Mouse (Mus musculus) adrenal gland, postnatal 14 days (tissue): Measurements from ENCODE around the gene Sec24b. TPM values are rescaled to one million over a fixed set of nuclear protein-coding genes. Genes with fewer than 3 reads are reported as not detected.
A peak's percentile ranks its signal among the peaks of the same experiment; 100 is the strongest.

Source experiments
- DNase-seq: peaks from one replicate; pipeline ENCODE4 v3.0.0; 2021; ENCODE audit warnings: mixed read lengths
- total RNA-seq: library from RNA; stranded (reverse); gene quantifications from 2 replicates; pipeline ENCODE4 v1.2.3, GENCODE M21; 2021

The Sec24b gene
- total RNA-seq, 1 experiment from 2014 or later: 56.0 TPM

- no peak for DNase-seq
Observed at GRCm38 (mm10) chr3:129978716-129979115, 82.6 kb downstream of the Sec24b start.

GRCm38 (mm10) chr3:129976317-129976716 is 85.0 kb downstream of the Sec24b start:
- no peak for DNase-seq

GRCm38 (mm10) chr3:129970529-129971515 is 90.5 kb downstream of the Sec24b start:
- peak; percentile 51 for DNase-seq

GRCm38 (mm10) chr3:129969432-129970395 is 91.6 kb downstream of the Sec24b start, which contains the start of gene Mcub:
Gene Mcub, minus strand, starts transcription at chr3:129970206.
- peak; percentile 70 for DNase-seq

GRCm38 (mm10) chr3:129969031-129969430 is 92.3 kb downstream of the Sec24b start:
- no peak for DNase-seq

- DNase-seq: no peak
Observed at GRCm38 (mm10) chr3:129967874-129968273, 93.5 kb downstream of the Sec24b start.

GRCm38 (mm10) chr3:129964681-129965080 is 96.7 kb downstream of the Sec24b start:
- DNase-seq: no peak

- DNase-seq: no peak
Observed at GRCm38 (mm10) chr3:129962533-129962932, 98.8 kb downstream of the Sec24b start.

- DNase-seq: no peak
Observed at GRCm38 (mm10) chr3:129953296-129953695, 108.1 kb downstream of the Sec24b start.

- no peak for DNase-seq
Observed at GRCm38 (mm10) chr3:129949158-129949773, 112.1 kb downstream of the Sec24b start.

- DNase-seq: no peak
Observed at GRCm38 (mm10) chr3:129948359-129948758, 113.0 kb downstream of the Sec24b start.

GRCm38 (mm10) chr3:129946217-129946914 is 115.0 kb downstream of the Sec24b start:
- no peak for DNase-seq

GRCm38 (mm10) chr3:129943813-129944212 is 117.5 kb downstream of the Sec24b start:
- no peak for DNase-seq

GRCm38 (mm10) chr3:129941291-129941690 is 120.1 kb downstream of the Sec24b start:
- DNase-seq: no peak

GRCm38 (mm10) chr3:129940780-129941179 is 120.6 kb downstream of the Sec24b start:
- no peak for DNase-seq

GRCm38 (mm10) chr3:129939058-129939457 is 122.3 kb downstream of the Sec24b start:
- DNase-seq: no peak

GRCm38 (mm10) chr3:129937848-129938247 is 123.5 kb downstream of the Sec24b start:
- peak; percentile 61 for DNase-seq

- DNase-seq: peak; percentile 35
Observed at GRCm38 (mm10) chr3:129936561-129936960, 124.8 kb downstream of the Sec24b start.
